Mouse (Mus musculus) gastrocnemius, postnatal 10 days (tissue): ENCODE results near the gene Scamp2. TPM values are rescaled to one million over a fixed set of nuclear protein-coding genes. Genes with fewer than 3 reads are reported as not detected.
A peak's percentile ranks its signal among the peaks of the same experiment; 100 is the strongest.

Experiments
- DNase-seq: peaks from one replicate; pipeline ENCODE4 v3.0.0; 2021; ENCODE audit warnings: mixed read lengths
- total RNA-seq, 2 experiments: library from RNA; stranded (reverse); gene quantifications; 2 replicates each; pipeline ENCODE4 v1.2.3; 2021

Scamp2 gene
- total RNA-seq, 2 experiments from 2014 or later = 52.5 to 56.3 TPM

DNA sequence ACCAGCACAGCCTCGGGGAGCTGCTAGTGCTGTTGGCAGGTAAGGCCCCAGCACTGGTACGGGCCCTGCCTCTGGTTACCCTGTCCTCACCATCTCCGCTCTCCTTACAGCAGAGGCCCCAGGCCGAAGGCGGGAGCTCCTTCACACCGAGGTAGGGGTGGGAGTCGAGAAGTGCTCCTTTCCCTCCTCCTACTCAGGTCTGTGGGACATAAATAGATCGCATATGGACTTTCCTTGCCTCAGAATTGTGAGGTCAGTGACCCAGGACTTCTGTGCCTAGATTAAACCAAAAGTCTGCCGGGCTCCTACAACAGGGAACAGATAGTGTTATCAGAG is 33.4 kb downstream of the Scamp2 start:
- DNase-seq = no peak

DNA sequence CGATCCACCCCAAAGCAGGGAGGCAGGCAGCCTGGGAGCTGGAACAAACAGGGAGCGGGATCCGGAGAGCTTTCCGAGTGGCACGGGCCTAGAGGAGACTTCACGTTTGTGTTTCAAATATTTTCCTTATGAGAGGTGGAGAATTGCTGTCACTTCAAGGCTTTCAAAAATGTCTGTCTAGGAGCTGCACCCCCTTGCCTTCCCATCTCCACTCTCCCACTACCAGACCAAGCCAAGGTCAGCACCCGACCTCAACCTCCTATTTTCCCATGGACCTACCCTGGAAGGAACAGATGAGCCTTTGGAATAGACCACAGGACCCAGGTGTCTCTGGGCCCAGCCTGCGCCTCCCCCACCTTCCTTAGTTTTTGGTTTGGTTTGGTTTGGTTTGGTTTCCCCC is 36.5 kb downstream of the Scamp2 start:
- DNase-seq = no peak

DNA sequence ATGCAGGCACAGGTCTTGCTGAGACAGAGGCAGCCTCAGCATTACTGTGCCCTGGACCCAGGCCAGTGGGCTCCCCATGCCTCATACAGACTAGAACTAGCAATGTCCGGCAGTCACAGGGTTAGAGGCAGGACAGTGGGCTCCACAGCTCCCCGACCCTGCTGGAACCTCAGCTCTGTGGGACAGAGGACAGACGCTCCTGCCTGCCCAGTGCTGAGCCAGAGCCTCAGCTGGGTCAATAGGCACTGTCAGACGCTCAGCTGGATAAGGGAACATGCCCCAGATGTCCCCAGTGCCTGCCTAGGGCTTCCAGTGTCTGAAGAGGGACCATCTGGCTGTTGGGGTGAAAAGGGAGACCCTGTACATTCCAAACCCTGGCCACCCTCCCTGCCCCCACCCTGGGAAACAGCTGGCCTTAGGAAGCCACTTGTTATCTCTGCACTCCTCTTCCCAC is 37.2 kb downstream of the Scamp2 start:
- DNase-seq = peak; percentile 39

DNA sequence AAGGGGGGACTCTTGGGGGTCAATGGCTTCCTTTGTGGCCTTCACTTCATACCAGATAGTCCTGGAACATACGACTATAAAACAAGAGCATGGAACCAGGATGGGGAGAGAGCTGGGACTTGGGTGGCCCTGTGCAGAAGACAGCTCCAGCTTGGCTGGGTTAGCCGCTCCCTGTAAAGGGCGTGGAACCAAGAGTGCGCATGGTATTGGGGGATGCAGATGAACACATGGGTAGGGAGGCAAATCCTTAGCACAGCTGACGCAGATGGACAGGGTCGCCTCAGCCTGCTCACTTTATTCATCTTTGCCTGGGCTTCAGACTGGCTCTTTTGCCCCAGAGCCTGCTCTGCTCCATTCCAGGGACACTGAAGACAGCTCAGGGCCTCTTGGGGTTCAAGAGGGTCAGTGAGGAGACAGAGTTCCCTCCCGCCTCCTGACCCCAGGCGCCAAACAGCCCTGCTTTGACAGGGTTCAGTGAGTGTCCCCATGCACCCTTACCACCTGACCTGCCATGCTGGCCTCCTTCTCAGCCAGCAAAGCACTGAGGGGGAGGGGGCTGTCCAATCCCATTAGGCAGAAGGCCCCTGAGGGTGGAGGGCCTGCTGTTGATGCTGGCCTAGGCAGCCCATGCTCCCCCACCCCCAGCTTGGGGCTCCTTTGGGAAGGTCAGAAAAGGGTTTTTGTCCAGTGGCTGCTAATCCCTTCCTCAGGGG is 38.3 kb downstream of the Scamp2 start:
- DNase-seq = no peak

DNA sequence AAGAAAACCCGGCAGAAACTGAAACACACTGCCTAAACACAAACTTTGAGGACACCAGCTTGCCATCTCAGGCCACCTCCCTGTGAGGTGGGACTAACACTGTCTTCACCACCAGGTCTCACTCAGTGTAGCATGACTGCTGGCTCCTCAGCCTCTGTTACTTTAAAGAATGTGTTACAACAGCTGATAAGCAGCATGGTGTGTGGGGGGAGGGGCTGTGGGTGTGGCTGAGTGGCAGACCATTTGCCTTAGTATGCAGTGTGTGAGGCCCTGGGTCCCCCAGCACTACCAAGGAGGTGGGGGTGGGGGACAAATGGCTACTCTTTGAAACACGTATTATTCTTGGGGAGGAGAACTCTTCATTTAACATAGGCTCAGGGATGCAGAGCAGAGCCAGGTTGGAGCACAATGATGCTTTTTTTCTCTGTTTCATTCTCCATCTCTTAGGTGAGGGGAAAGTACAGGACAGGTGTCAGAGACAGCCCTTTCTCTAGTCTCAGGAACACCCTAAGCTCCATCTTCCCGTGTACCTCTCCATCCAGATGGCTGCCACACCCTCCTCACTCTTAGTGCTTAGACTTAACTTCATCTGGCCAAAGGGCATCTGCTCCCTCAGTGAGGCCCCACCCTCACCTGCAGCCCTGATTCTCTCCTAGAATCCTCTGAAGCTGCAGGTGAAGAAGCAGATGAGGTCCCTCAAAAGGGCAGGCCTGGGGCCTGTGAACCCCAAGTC is 40.0 kb downstream of the Scamp2 start:
- no peak for DNase-seq

DNA sequence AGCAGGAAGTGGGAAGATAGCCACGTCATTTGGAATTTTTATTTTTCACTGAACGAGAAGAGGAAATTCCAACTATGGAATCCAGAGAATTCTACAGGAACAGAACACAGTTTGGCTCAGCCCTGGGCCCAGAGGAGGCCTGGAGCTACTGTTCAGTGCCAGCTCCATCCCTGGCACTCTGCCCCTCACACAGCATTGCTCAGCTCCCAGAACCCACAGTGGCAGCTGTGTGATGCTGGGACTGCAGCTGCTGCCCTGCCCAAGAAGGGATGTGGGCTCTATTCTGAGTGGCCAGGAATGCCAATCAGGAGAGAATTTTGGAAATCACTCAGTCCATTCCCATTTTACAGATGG is 40.6 kb downstream of the Scamp2 start:
- DNase-seq = peak; percentile 64

DNA sequence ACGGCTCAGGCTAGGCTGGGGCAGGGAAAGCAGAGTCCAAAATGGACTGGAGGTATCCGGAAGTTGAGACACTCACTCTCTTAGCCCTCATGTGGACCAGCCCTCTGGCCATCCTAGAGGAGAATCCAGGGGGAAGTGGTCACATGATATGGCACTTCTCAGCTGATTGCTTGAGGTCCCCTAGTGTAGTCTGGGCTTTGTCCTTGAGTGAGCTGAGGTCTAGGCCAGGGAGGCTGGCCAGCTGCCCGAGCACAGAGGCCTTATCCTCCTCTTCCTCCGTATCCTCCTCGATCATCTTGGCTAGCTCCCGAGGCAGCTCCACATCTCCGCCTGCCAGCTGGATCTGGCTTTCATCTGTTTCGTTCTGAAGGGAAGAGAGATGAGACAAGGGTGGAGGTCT is 41.4 kb downstream of the Scamp2 start:
- DNase-seq = no peak

DNA sequence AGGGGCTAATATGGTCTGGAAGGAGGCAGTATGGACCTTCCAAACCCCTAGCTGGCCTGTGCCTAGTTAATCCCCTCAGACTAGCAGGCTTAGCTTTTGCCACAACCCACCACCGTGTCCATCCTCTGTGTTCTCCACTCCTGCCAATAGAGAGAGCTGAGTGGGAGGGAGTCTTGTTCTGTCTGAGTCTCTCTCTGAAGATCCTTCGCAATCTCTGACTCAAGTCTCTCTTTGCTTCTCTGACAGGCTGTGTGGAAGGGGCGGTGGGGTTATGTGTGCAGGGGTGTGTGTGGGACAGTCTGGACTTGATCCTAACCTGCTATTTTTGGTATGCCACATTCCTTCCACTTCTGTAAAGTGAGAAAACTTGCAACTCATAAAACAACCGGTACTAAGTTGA is 44.1 kb downstream of the Scamp2 start:
- DNase-seq = no peak

DNA sequence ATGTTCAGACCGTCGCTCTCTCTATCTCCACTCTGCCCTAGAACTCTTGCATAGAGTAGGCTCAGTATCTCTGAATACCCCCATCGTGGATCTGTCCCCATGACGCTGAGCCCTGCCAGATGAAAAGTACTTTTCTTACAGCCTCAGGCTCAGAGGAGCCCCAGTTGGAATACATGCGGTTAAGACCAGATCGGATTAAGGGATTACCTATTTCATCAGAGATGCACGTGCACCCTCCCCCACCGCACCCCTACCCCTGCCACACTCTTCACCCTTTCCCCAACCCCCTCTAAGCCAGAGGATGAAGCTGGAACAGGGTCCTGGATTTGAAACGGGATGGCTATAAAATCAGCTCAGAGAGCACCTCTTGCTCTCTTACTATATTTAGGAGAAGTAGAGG is 44.8 kb downstream of the Scamp2 start:
- no peak for DNase-seq

DNA sequence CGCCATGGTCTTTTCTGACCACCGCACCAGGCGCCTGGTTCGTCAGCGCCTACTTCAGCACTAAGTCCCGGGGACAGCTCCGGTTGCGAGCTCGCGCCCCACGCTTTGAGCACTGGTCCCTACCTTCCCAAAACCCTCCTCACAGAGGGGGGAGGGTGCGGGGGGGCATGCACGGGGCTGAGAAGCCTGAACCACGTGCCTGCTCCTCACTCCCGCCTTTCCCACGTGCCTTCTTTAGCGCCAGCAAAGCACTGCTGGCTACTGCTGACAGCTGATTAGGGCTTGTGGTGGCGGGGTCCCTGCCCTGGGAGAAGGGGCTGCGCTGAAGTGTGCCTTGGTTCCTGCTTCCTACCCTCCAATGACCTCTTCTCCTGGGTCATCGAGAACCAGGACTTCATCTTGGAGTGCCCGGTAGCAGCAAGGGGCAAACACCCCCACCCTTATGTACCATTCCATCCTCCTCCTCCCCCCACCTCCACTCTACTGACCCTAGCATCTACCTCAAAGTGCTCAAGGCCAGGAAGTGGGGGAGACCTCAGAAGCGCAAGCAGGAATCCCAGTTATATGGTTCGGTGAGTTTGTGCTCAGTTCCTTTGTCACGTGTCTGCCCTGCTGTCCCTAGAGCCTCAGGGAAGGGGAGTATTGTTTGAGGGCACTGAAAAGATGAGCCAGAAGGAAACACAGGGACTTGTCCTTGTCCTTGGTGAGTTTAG is 45.6 kb downstream of the Scamp2 start, which contains the start of gene Cplx3:
Cplx3 (minus strand) TSS at position 143 of the 713 bp plus-strand sequence.
- peak; percentile 73 for DNase-seq

DNA sequence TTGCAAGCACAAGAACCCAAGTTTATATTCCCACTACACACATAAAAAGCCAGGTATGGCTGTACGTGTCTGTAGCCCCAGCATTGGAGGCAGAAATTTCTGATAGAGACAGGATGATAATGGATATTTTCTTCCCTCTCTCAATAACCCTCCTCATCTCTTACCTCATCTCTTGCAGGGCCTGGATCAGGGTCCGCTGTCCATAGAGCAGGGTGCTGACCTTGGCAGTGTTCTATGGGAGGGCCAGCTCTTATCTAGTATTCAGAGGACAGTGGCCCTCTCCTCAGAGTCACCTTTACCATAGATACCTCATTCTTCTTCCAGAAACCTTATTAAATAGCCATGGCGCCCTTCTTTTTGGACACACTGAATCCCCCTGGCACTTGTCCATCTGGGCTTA is 49.1 kb downstream of the Scamp2 start:
- no peak for DNase-seq

DNA sequence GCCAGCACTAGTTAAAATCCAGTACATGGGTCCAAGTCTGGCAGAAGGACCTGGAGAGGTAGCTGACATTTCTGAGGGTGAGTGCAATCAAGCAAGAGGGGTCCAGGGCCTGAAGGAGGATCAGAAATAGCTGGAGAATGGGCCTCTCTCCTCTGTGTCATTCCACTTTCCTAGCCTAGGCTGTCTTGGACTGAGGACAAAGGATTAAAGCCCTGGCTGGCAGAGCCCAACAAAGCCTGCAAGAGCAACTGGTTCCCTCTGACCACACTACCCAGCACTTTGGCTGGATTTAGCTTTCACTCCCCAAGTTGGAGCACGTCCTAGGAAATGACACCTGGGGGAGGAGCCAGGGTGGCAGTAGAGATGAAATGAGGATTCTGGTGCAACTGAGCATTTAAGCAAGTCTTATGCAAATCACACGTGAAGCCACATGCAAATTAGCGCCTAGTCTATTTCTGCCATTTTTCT is 49.6 kb downstream of the Scamp2 start:
- no peak for DNase-seq

DNA sequence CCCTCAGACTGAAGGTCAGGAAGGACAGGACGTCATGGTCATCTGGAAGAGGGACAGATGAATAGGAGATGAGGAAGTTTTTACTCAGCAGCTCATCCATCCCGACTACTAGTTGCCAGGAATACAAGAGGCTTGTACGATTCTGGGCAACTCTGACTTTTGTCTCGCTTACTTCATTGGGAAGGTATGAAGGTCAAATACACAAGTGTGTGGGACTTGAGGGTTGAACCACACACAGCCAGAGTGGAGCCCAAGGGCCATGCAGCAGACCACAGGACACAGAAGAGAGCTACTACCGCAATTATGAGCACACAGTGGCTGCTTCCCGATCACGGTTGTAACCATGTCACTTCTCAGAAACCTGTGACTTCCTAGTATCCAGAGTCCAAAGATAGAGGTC is 51.8 kb downstream of the Scamp2 start:
- DNase-seq = no peak

DNA sequence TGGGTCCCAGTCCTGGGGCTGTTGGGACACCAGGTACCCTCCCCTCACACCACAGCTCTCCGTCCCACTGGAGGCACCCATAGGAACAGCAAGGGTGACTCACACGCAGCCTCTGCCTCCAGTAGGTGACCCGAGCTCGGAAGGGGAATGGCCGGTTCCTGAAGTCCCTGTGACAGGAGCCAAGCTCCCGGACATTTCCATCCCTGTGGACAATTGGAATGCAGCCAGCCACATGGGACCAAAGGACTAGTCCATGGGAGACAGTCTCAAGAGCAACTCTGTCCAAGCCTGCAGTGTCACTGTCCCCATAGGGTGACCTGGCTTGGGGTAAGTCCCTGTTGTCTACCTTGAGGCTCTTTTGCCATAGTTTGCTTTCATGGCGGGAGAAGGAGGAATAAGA is 53.2 kb downstream of the Scamp2 start:
- no peak for DNase-seq

DNA sequence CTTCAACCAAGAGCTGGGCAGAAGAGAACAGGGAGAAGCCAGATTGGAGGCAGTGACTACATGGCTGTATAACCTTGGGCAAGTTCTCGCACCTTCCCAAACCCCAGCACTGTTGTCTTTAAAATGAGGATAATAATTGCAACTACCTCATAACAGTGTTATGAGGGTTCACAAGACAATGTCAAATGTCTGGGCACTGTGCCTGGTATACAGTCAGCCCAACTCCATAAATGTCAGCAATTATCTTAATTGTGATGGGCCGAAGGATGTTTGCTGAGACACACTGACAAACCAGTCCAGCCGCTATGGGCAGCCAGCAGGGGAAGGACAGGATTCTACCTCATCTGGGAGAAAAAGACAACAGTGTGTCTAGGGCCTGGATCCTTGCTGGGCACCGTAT is 54.0 kb downstream of the Scamp2 start:
- DNase-seq = no peak

DNA sequence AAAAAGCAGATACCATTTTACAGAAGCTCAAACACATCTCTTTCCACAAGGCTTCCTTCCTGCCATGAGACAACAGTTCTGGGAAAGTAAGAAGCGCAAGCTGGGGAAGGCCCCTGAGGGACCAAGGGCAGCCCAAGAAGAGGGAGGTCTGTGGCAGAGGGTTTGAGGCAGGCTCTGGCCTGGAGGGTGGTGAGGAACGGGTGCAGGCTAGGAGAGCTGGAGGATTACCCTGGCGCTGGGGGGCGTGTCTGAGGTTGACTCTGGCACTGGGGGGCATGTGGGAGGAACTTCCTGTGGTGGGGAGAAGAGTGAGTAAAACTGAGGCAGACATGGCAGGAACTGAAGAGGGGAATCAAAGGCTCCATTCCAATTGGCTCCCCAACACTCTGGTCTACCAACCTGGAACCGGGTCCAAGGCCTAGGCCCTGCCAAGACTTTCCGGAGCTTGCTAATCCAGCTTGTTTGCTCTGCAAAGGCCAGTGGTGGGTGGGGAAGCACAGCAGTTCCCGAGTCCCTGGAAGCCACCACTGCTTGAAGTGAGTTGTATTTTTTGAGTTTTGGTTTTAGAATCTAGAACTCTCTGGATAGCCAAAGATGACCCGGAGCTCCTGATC is 56.9 kb downstream of the Scamp2 start:
- DNase-seq = no peak

DNA sequence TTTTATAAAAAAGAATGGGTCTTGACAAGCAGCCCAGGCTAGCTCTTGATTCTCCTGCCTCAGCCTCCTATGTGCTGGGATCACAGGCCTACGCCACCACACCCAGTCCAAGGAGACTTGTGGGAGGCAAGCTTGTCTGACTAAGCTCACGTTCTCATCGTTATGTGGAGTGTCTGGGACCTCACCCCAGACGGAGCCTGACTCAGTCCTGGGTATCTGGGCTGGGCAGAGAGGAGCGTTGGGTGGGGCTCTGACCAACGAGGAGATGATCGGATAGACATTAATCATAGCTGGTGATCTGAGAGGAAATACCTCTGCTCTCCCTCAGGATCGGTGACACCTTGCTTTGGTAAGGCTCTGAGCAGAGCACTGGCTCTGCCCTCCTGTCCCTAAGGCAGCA is 58.1 kb downstream of the Scamp2 start:
- DNase-seq = no peak

DNA sequence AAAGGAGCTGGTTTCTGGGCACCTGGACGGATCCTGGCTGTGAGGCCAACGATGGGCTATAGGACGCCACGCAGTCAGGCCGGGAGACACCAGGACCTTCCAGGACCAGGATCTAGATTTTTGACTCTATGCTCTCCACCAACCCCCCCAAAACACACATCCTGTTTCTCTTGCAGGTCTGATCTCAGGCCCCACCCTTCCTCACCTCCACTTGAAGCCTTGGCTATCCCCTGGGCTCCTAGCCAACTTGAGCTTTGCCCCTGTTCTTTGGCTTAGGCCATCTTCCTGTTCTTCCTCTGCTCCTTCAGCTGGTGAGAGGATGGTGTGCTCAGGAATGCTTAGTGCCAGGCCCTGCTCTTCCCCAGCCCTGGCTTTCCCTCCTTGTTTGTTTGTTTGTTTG is 59.9 kb downstream of the Scamp2 start, which contains the start of gene Lman1l:
Lman1l (minus strand) TSS at position 101 of the 400 bp plus-strand sequence.
- DNase-seq = no peak

DNA sequence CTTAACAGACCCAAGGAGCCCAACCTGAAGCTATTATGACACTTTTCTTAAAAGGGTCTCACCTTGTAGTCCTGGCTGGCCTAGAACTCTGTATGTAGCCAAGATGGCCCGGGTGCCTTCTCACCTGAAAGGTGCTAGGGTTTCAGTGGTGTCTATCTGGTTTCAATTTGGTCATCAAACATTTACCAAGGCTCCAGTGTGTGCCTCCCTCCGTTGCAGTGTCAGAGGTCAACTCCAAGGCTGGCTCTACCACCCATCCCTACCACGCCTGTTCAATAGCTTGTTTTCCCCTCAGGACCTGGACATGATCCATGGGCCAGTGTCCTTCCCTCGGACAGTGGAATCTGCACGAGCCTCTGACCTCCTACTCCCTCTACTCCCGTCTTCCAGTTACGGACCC is 63.6 kb downstream of the Scamp2 start:
- DNase-seq = no peak

DNA sequence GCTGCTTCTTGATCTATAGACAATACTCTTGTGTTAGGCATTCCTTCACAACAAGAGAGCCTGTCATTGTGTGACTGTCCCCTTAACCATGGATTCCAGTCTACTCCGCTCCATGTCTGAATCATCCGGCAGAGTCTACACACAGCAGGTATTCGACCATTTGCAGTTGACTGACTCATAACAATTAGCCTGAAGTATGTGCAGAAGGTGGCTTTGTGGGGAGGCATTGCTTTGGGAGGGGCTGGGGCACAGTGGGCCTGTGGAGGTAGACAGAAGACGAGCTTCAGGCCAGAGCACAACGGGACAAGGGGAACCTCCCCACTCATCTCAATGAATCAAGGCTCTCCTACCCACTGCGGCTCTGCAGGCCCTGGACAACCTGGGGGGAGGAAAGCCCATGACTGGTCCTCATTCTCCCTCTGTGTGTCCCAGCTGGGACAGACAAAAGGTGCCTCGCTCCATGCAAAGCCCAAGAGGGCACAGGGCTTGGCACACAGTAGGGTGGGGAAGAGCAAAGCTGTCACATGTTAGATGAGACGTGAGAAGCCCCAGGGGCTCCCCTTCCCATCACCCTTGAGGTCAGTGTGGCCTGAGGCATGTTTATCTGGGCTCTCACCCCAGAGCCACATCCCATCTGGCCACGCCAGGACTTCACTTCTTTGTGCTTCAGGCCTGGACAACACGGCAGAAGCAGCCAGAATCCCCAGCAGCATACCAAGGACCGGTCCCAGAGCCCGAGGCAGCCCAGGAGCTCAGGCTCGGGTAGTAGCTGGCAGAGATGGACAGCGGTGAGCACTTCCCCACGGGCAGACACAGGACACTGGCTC is 65.1 kb downstream of the Scamp2 start:
- no peak for DNase-seq

DNA sequence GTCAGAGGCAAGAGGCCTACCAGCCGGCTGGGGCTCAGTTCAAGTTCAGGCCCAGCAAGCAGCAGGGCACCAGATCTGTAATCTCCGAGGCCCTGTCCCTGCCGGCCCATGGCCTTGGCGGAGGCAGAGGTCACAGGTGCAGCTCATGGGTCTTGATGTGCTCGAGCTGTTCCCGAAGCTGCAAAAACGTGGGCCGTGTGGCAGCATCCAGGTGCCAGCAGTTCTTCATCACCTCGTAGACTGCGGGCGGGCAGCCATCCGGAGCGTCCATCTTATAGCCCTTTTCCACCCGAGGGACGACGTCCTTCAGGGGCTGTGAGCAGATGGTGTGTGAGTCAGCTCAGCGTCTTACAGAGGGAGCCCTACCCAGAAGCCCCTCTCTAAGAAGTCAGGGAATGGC is 66.4 kb downstream of the Scamp2 start:
- no peak for DNase-seq

DNA sequence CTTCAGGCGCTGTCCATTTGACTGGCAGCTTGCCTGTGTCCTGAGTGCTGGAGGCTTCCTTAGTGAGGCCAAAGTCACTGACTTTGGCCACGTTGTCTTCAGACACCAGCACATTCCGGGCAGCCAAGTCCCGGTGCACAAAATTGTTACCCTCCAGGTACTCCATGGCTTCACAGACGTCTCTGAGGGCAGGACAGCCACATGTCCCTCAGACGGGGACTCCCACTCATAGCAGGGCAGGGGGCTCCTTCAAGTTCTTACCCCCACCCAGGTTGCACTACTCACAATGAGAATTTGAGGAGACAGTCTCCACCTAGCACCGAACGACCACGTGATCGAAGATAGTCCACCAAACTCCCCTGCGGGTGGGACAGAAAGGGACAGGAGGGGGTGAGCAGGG is 67.1 kb downstream of the Scamp2 start:
- DNase-seq = no peak
